Mouse (Mus musculus): Measurements from ENCODE around the gene Pex11b.

- TF ChIP-seq CTCF (IDR thresholded peaks at IDR 0.05; ENCODE audit: low read depth): peak; percentile 49
- TF ChIP-seq EP300 (IDR thresholded peaks at IDR 0.05; ENCODE audit: low read depth): no peak
Observed at GRCm38 (mm10) chr3:96634928-96635879, at the start of gene Pex11b, which contains the start of gene Gm42957.
